Mouse (Mus musculus) limb, embryonic 12.5 days (tissue): Measurements from ENCODE around the gene Eef1akmt2. TPM values are rescaled to one million over a fixed set of nuclear protein-coding genes. Genes with fewer than 3 reads are reported as not detected.

Experiments
- ATAC-seq: fragments of 200-750 bp; cut with Nextera tagmentation; 2 replicates; pipeline ENCODE4 v1.8.0; 2017; ENCODE audit warnings: low read depth, moderate TSS enrichment; ENCODE audit not compliant: insufficient number of reproducible peaks, insufficient read depth, low FRiP score, low TSS enrichment
- H3K27ac ChIP-seq: fragments of 300-500 bp; sonication (generic); 2 replicates; pipeline ENCODE4 v1.5.1; 2016; ENCODE audit warnings: mild to moderate bottlenecking, moderate library complexity
- H3K27me3 ChIP-seq: fragments of 300-500 bp; sonication (generic); 2 replicates; pipeline ENCODE4 v1.6.1; 2016; ENCODE audit warnings: mild to moderate bottlenecking, moderate library complexity
- H3K36me3 ChIP-seq: fragments of 300-500 bp; sonication (generic); 2 replicates; pipeline ENCODE4 v1.6.1; 2016; ENCODE audit warnings: mild to moderate bottlenecking, moderate library complexity
- H3K4me1 ChIP-seq: fragments of 300-500 bp; sonication (generic); replicated peaks from 2 replicates; pipeline ENCODE4 v1.6.1; 2016
- H3K4me2 ChIP-seq: fragments of 300-500 bp; sonication (generic); 2 replicates; pipeline ENCODE4 v1.6.1; 2016; ENCODE audit warnings: mild to moderate bottlenecking, moderate library complexity
- H3K4me3 ChIP-seq: fragments of 300-500 bp; sonication (generic); replicated peaks from 2 replicates; pipeline ENCODE4 v1.5.1; 2016; ENCODE audit warnings: mild to moderate bottlenecking
- H3K9ac ChIP-seq: fragments of 300-500 bp; sonication (generic); replicated peaks from 2 replicates; pipeline ENCODE4 v1.6.1; 2016; ENCODE audit warnings: mild to moderate bottlenecking, moderate library complexity
- H3K9me3 ChIP-seq: fragments of 300-500 bp; sonication (generic); 2 replicates; pipeline ENCODE4 v1.6.1; 2016; ENCODE audit warnings: mild to moderate bottlenecking, moderate library complexity
- WGBS: fragments of 180-500 bp; shearing (Covaris S2); methylation state at CpG from one replicate; pipeline ENCODE4 v1.1.7; 2016; 5-methylcytosine and 5-hydroxymethylcytosine counted together
- polyA plus RNA-seq: library from polyadenylated mRNA; unstranded; fragments of >200 nt; fragmentation: Nextera tagmentation; extraction: Ambion mirVana; gene quantifications from 2 replicates; pipeline ENCODE4 v1.2.1, GENCODE M21; 2016

The Eef1akmt2 gene
- 78.1 and 80.3 TPM in 2 replicates for polyA plus RNA-seq

GRCm38 (mm10) chr7:132852173-132852844 is at the start of gene Eef1akmt2:
Gene Eef1akmt2, minus strand, starts transcription at chr7:132852673.
- Histone ChIP-seq H3K4me1 (peaks cover 10% of the 10 kb centered on the region), H3K9me3 (no peaks in the 10 kb centered on the region), H3K4me2 (peak within 1 kb of the TSS; percentile 65), H3K27ac (peak within 1 kb of the TSS; percentile 98), H3K4me3 (peak within 1 kb of the TSS; percentile 78), H3K36me3 (peaks cover 33% of the 10 kb centered on the region), H3K9ac (peak within 1 kb of the TSS; percentile 96), H3K27me3 (no peaks in the 10 kb centered on the region)
- WGBS, result 0% methylated on average over 37 of the region's 37 CpGs
- peak; percentile 91 for ATAC-seq

GRCm38 (mm10) chr7:132900826-132901531 is 48.5 kb upstream of the Eef1akmt2 start:
- H3K36me3 ChIP-seq, result no peaks in the 10 kb centered on the region

GRCm38 (mm10) chr7:132898234-132898633 is 45.8 kb upstream of the Eef1akmt2 start:
- 86% methylated on average over 2 of the region's 2 CpGs for WGBS
- Histone ChIP-seq H3K27ac (no peak overlapping the region), H3K9ac (no peak overlapping the region), H3K4me1 (no peaks in the 10 kb centered on the region), H3K9me3 (no peaks in the 10 kb centered on the region), H3K36me3 (no peaks in the 10 kb centered on the region), H3K4me3 (no peak overlapping the region), H3K4me2 (no peak overlapping the region), H3K27me3 (no peaks in the 10 kb centered on the region)
- no peak for ATAC-seq

More at GRCm38 (mm10) chr7:132900826-132901531, 48.5 kb upstream of the Eef1akmt2 start:
- H3K9me3 ChIP-seq, result no peaks in the 10 kb centered on the region
- no peak overlapping the region for H3K9ac ChIP-seq
- H3K27ac ChIP-seq, result no peak overlapping the region
- WGBS, result 60% methylated on average over 2 of the region's 2 CpGs
- H3K4me2 ChIP-seq, result no peak overlapping the region
- no peak overlapping the region for H3K4me3 ChIP-seq
- no peak for ATAC-seq
- H3K27me3 ChIP-seq, result no peaks in the 10 kb centered on the region
- no peaks in the 10 kb centered on the region for H3K4me1 ChIP-seq

GRCm38 (mm10) chr7:132897258-132897657 is 44.8 kb upstream of the Eef1akmt2 start:
- Histone ChIP-seq H3K4me1 (no peaks in the 10 kb centered on the region), H3K4me3 (no peak overlapping the region), H3K4me2 (no peak overlapping the region), H3K36me3 (no peaks in the 10 kb centered on the region), H3K27ac (no peak overlapping the region), H3K9ac (no peak overlapping the region), H3K9me3 (no peaks in the 10 kb centered on the region), H3K27me3 (no peaks in the 10 kb centered on the region)
- 85% methylated on average over 10 of the region's 10 CpGs for WGBS
- no peak for ATAC-seq

GRCm38 (mm10) chr7:132896206-132896815 is 43.8 kb upstream of the Eef1akmt2 start:
- no peaks in the 10 kb centered on the region for H3K9me3 ChIP-seq
- H3K4me3 ChIP-seq, result no peak overlapping the region
- no peak for ATAC-seq
- H3K36me3 ChIP-seq, result no peaks in the 10 kb centered on the region
- H3K27me3 ChIP-seq, result no peaks in the 10 kb centered on the region
- H3K4me1 ChIP-seq, result no peaks in the 10 kb centered on the region
- H3K4me2 ChIP-seq, result no peak overlapping the region
- 86% methylated on average over 9 of the region's 9 CpGs for WGBS
- H3K9ac ChIP-seq, result no peak overlapping the region
- H3K27ac ChIP-seq, result no peak overlapping the region

GRCm38 (mm10) chr7:132894841-132895555 is 42.5 kb upstream of the Eef1akmt2 start:
- no peak overlapping the region for H3K9ac ChIP-seq
- no peak for ATAC-seq
- 78% methylated on average over 7 of the region's 7 CpGs for WGBS

GRCm38 (mm10) chr7:132893336-132893735 is 40.9 kb upstream of the Eef1akmt2 start:
- Histone ChIP-seq H3K9ac (no peak overlapping the region), H3K4me2 (no peak overlapping the region), H3K4me3 (no peak overlapping the region), H3K27me3 (no peaks in the 10 kb centered on the region), H3K4me1 (no peaks in the 10 kb centered on the region), H3K36me3 (no peaks in the 10 kb centered on the region), H3K9me3 (no peaks in the 10 kb centered on the region), H3K27ac (no peak overlapping the region)
- WGBS, result 80% methylated on average over 1 of the region's 1 CpGs
- no peak for ATAC-seq

More at GRCm38 (mm10) chr7:132894841-132895555, 42.5 kb upstream of the Eef1akmt2 start:
- no peaks in the 10 kb centered on the region for H3K27me3 ChIP-seq
- no peaks in the 10 kb centered on the region for H3K36me3 ChIP-seq
- H3K9me3 ChIP-seq, result no peaks in the 10 kb centered on the region
- H3K4me2 ChIP-seq, result no peak overlapping the region
- H3K27ac ChIP-seq, result no peak overlapping the region
- H3K4me1 ChIP-seq, result no peaks in the 10 kb centered on the region
- no peak overlapping the region for H3K4me3 ChIP-seq

GRCm38 (mm10) chr7:132892806-132893205 is 40.3 kb upstream of the Eef1akmt2 start:
- 70% methylated on average over 7 of the region's 7 CpGs for WGBS
- Histone ChIP-seq H3K4me3 (no peak overlapping the region), H3K4me2 (no peak overlapping the region), H3K9me3 (no peaks in the 10 kb centered on the region), H3K9ac (no peak overlapping the region), H3K4me1 (peaks cover under 1% of the 10 kb centered on the region; the same call in 1 of the 2 replicates), H3K27ac (no peak overlapping the region), H3K27me3 (no peaks in the 10 kb centered on the region), H3K36me3 (no peaks in the 10 kb centered on the region)
- ATAC-seq, result no peak

GRCm38 (mm10) chr7:132892311-132892661 is 39.8 kb upstream of the Eef1akmt2 start:
- Histone ChIP-seq H3K36me3 (no peaks in the 10 kb centered on the region), H3K4me1 (peaks cover 6% of the 10 kb centered on the region; the same call in 1 of the 2 replicates), H3K4me3 (no peak overlapping the region), H3K9ac (no peak overlapping the region), H3K27ac (no peak overlapping the region), H3K4me2 (no peak overlapping the region), H3K27me3 (no peaks in the 10 kb centered on the region), H3K9me3 (no peaks in the 10 kb centered on the region)
- no peak for ATAC-seq
- 58% methylated on average over 4 of the region's 4 CpGs for WGBS

GRCm38 (mm10) chr7:132891561-132892310 is 39.3 kb upstream of the Eef1akmt2 start:
- 84% methylated on average over 5 of the region's 5 CpGs for WGBS
- Histone ChIP-seq H3K4me2 (no peak overlapping the region), H3K27ac (no peak overlapping the region), H3K27me3 (no peaks in the 10 kb centered on the region), H3K9ac (no peak overlapping the region), H3K4me3 (no peak overlapping the region), H3K9me3 (no peaks in the 10 kb centered on the region), H3K4me1 (peaks cover 11% of the 10 kb centered on the region; the same call in 1 of the 2 replicates), H3K36me3 (no peaks in the 10 kb centered on the region)
- no peak for ATAC-seq
